Mouse (Mus musculus) liver, postnatal 0 days (tissue): ENCODE measurements around the gene Zfp65.

Experiments used
- CTCF ChIP-seq: sonication (generic); IDR thresholded peaks from 2 replicates; pipeline ENCODE4 v1.5.1; 2016; ENCODE audit warnings: antibody characterized with exemption, low read depth
- EP300 ChIP-seq: IDR thresholded peaks from 2 replicates; pipeline ENCODE4 v1.6.1; 2016; ENCODE audit warnings: antibody characterized with exemption, low read depth, mild to moderate bottlenecking

DNA sequence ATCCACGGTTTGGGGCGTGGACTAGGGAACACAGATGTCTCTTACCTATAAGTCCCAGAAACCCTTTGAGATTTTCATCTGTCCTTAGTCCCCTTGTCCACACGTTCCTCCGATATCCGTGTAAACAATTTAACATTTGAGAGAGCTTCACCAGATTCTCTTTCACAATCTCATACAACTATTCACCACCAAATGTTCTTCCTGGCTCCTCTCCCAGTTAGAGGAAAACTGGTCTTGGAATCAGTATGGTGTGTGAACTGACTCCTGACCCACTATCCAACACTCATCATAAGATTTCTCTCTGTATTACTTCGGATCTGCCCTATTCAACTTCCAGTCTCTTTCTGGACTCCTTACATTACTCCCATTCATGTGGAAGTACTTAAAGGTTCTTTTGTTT lies 26.8 kb upstream of the Zfp65 start:
- TF ChIP-seq CTCF (no peak), EP300 (no peak)
